Mouse (Mus musculus): Measurements from ENCODE around the gene Aimp1. TPM values are rescaled to one million over a fixed set of nuclear protein-coding genes. Genes with fewer than 3 reads are reported as not detected.

The Aimp1 gene
- polyA plus RNA-seq (2015; fragmentation: Nextera tagmentation; extraction: Ambion mirVana) = 63.1 and 66.0 TPM in 2 replicates

DNA sequence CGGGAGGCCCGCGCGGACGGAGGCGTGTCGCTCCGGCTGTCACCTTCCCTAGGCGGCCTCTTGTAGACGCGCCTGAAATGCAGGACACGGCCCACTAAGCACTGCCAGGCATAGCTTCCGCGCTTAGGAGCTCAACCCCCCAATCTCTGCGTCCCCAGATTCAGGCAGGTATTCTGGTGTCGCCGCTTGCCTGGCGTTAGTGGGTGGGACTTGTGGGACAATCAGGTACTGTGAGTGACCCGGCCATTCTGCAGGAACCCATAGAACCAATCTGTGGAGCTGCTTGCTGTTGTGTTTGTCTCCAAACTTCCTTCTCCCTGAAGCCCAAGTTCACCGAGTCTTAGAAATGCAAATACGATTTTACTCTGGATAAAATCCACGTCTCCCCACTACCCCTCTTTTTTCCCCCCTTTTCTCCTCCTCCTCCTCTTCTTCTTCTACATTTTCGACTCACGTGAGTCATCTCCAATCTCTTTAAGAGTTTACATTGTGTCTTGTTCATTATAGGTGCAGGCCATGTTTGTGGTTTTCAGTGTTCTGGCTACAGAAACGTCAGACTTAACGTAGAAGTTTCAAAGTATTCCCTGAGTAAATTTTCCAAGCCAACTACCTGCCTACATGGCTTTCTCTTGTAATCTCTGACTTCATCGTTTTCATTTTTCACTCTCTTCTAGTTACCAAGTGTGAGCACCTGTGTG, at the start of gene Aimp1:
TSS of gene Aimp1 (minus strand) at position 140 of the 698 bp plus-strand sequence.

GRCm38 (mm10) chr3:132683447-132684230, 531 bp downstream of the Aimp1 start, which contains the start of gene Tbck:
Gene Tbck (plus strand): TSS chr3:132684144.

DNA sequence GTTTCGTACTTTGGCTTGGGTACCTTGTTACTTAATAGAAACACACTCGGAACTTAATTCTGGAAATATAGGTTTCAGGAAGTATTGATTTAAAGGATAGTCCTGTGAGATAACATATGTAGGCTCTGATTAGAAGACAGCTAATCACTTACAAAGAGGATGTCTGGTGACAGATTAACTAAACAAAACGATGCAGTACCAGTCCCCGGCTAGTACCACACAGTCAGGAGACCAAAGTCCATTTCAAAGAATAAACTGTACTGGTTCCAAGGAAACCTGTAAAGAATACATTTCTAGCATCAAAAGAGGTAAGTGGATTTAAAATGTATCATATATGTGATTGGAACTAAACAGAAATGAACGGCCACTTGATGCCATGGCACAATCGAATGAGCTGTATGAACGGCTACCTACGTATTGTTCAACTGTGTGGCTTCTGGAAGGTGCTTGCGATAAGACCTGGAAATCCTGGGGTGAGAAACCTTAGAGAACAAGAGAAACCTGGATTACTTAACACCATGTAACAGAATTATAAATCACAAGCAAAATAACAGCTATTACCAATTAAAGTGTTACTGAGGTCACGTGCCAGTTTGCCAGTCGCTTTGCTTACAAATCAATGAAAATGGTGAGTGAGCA, 54.5 kb downstream of the Aimp1 start, which contains the start of gene Gimd1:
TSS of gene Gimd1 (plus strand) at position 220 of the 639 bp plus-strand sequence.

Other genes starting within 250 kb of the Aimp1 start
- 0.25 and 0.29 TPM in 2 replicates for gene Gimd1, start 54.5 kb downstream of the Aimp1 start, polyA plus RNA-seq (2015; fragmentation: Nextera tagmentation; extraction: Ambion mirVana)
- gene Tbck, start 226 bp downstream of the Aimp1 start, polyA plus RNA-seq (2015; fragmentation: Nextera tagmentation; extraction: Ambion mirVana) = 13.3 and 14.3 TPM in 2 replicates